Mouse (Mus musculus): ENCODE data around the gene Tspan13.
A peak's percentile ranks its signal among the peaks of the same experiment; 100 is the strongest.

The Tspan13 gene

GRCm38 (mm10) chr12:36042348-36042778 lies at the start of gene Tspan13:
Gene Tspan13, minus strand, starts transcription at chr12:36042500.
- DNase-seq (ENCODE audit: low spot score in 2 of 2): peak; percentile 87 to 88

- DNase-seq (ENCODE audit: low spot score in 2 of 2): no peak
Measured at GRCm38 (mm10) chr12:36091964-36092363, 49.7 kb upstream of the Tspan13 start.

- DNase-seq (ENCODE audit: low spot score in 2 of 2): no peak
Measured at GRCm38 (mm10) chr12:36089221-36089620, 46.9 kb upstream of the Tspan13 start.

GRCm38 (mm10) chr12:36088804-36089203 lies 46.5 kb upstream of the Tspan13 start:
- DNase-seq (ENCODE audit: low spot score in 2 of 2): no peak

GRCm38 (mm10) chr12:36085380-36085779 lies 43.1 kb upstream of the Tspan13 start:
- no peak for DNase-seq (ENCODE audit: low spot score in 2 of 2)

GRCm38 (mm10) chr12:36078101-36078899 lies 36.0 kb upstream of the Tspan13 start:
- DNase-seq (ENCODE audit: low spot score in 2 of 2): no peak

GRCm38 (mm10) chr12:36072860-36073259 lies 30.6 kb upstream of the Tspan13 start:
- no peak for DNase-seq (ENCODE audit: low spot score in 2 of 2)

GRCm38 (mm10) chr12:36070231-36070630 lies 27.9 kb upstream of the Tspan13 start:
- DNase-seq (ENCODE audit: low spot score in 2 of 2): no peak

- no peak for DNase-seq (ENCODE audit: low spot score in 2 of 2)
Measured at GRCm38 (mm10) chr12:36067538-36067937, 25.2 kb upstream of the Tspan13 start.

GRCm38 (mm10) chr12:36065911-36066310 lies 23.6 kb upstream of the Tspan13 start:
- DNase-seq (ENCODE audit: low spot score in 2 of 2): no peak

GRCm38 (mm10) chr12:36057699-36058098 lies 15.4 kb upstream of the Tspan13 start:
- DNase-seq (ENCODE audit: low spot score in 2 of 2): no peak

- DNase-seq (ENCODE audit: low spot score in 2 of 2): no peak
Measured at GRCm38 (mm10) chr12:36050276-36050675, 8.0 kb upstream of the Tspan13 start.

- no peak for DNase-seq (ENCODE audit: low spot score in 2 of 2)
Measured at GRCm38 (mm10) chr12:36047593-36047992, 5.3 kb upstream of the Tspan13 start.

- no peak for DNase-seq (ENCODE audit: low spot score in 2 of 2)
Measured at GRCm38 (mm10) chr12:36046196-36046595, 3.9 kb upstream of the Tspan13 start.

GRCm38 (mm10) chr12:36044691-36045090 lies 2.4 kb upstream of the Tspan13 start:
- DNase-seq (ENCODE audit: low spot score in 2 of 2): no peak

GRCm38 (mm10) chr12:36041703-36042347 lies 475 bp downstream of the Tspan13 start:
- peak in 1 of 2 experiments; percentile 50 for DNase-seq (ENCODE audit: low spot score in 2 of 2)

- no peak for DNase-seq (ENCODE audit: low spot score in 2 of 2)
Measured at GRCm38 (mm10) chr12:36041281-36041589, 1.1 kb downstream of the Tspan13 start.

- no peak for DNase-seq (ENCODE audit: low spot score in 2 of 2)
Measured at GRCm38 (mm10) chr12:36040571-36041280, 1.6 kb downstream of the Tspan13 start.

GRCm38 (mm10) chr12:36039541-36040084 lies 2.7 kb downstream of the Tspan13 start:
- no peak for DNase-seq (ENCODE audit: low spot score in 2 of 2)

- no peak for DNase-seq (ENCODE audit: low spot score in 2 of 2)
Measured at GRCm38 (mm10) chr12:36036776-36037175, 5.5 kb downstream of the Tspan13 start.

GRCm38 (mm10) chr12:36036121-36036520 lies 6.2 kb downstream of the Tspan13 start:
- no peak for DNase-seq (ENCODE audit: low spot score in 2 of 2)

- no peak for DNase-seq (ENCODE audit: low spot score in 2 of 2)
Measured at GRCm38 (mm10) chr12:36035501-36035900, 6.8 kb downstream of the Tspan13 start.

All from frontal cortex, postnatal 10 days (tissue).